Mouse (Mus musculus) forebrain, embryonic 16.5 days (tissue): Measurements from ENCODE around the gene Defb45. TPM values are rescaled to one million over a fixed set of nuclear protein-coding genes. Genes with fewer than 3 reads are reported as not detected.
A peak's percentile ranks its signal among the peaks of the same experiment; 100 is the strongest.

Source experiments
- ATAC-seq: fragments of 200-750 bp; cut with Nextera tagmentation; 2 replicates; pipeline ENCODE4 v1.8.0; 2017; ENCODE audit warnings: mild to moderate bottlenecking, moderate library complexity
- H3K27ac ChIP-seq: fragments of 300-500 bp; sonication (generic); 2 replicates; pipeline ENCODE4 v1.5.1; 2014; ENCODE audit warnings: low read length, control low read depth
- H3K27me3 ChIP-seq: fragments of 300-500 bp; sonication (generic); replicated peaks from 2 replicates; pipeline ENCODE4 v1.6.1; 2014; ENCODE audit warnings: low read length; ENCODE audit not compliant: control insufficient read depth, insufficient read depth
- H3K36me3 ChIP-seq: fragments of 300-500 bp; sonication (generic); 2 replicates; pipeline ENCODE4 v1.6.1; 2014; ENCODE audit not compliant: control insufficient read depth, insufficient read depth
- H3K4me1 ChIP-seq: fragments of 300-500 bp; sonication (generic); replicated peaks from 2 replicates; pipeline ENCODE4 v1.6.1; 2014; ENCODE audit warnings: low read length; ENCODE audit not compliant: control insufficient read depth, insufficient read depth
- H3K4me2 ChIP-seq: fragments of 300-500 bp; sonication (generic); 2 replicates; pipeline ENCODE4 v1.6.1; 2014; ENCODE audit warnings: mild to moderate bottlenecking, low read length, control low read depth
- H3K4me3 ChIP-seq: fragments of 300-500 bp; sonication (generic); replicated peaks from 2 replicates; pipeline ENCODE4 v1.5.1; 2014; ENCODE audit warnings: mild to moderate bottlenecking, low read length, control low read depth
- H3K9ac ChIP-seq: fragments of 300-500 bp; sonication (generic); replicated peaks from 2 replicates; pipeline ENCODE4 v1.6.1; 2014; ENCODE audit warnings: low read depth, low read length, control low read depth
- H3K9me3 ChIP-seq: fragments of 300-500 bp; sonication (generic); 2 replicates; pipeline ENCODE4 v1.6.1; 2016; ENCODE audit warnings: low read length; ENCODE audit not compliant: control insufficient read depth
- WGBS: fragments of 180-500 bp; shearing (Covaris S2); extraction: QIAGEN DNeasy Blood & Tissue Kit; methylation state at CpG from one replicate; pipeline ENCODE4 v1.1.7; 2014; 5-methylcytosine and 5-hydroxymethylcytosine counted together
- polyA plus RNA-seq: library from polyadenylated mRNA; unstranded; fragments of >200 nt; fragmentation: Nextera tagmentation; extraction: Ambion mirVana; gene quantifications from 2 replicates; pipeline ENCODE4 v1.2.1, GENCODE M21; 2015

Gene Defb45
- polyA plus RNA-seq, 1 experiment from 2014 or later = not detected

- 92% methylated on average over 7 of the region's 7 CpGs for WGBS
- H3K27ac ChIP-seq = no peak overlapping the region
- no peaks in the 10 kb centered on the region for H3K9me3 ChIP-seq
Measured at GRCm38 (mm10) chr2:152556655-152557054, 42.5 kb downstream of the Defb45 start.

GRCm38 (mm10) chr2:152553774-152554423 lies 45.3 kb downstream of the Defb45 start:
- no peak for ATAC-seq
- H3K36me3 ChIP-seq = no peaks in the 10 kb centered on the region
- no peak overlapping the region for H3K9ac ChIP-seq
- H3K27me3 ChIP-seq = no peaks in the 10 kb centered on the region
- WGBS = 12% methylated on average over 16 of the region's 16 CpGs
- no peak overlapping the region for H3K27ac ChIP-seq
- H3K4me1 ChIP-seq = peaks cover 3% of the 10 kb centered on the region; the same call in 1 of the 2 replicates
- H3K4me3 ChIP-seq = no peak overlapping the region; the same call in 1 of the 2 replicates
- H3K9me3 ChIP-seq = no peaks in the 10 kb centered on the region
- H3K4me2 ChIP-seq = peak overlapping the region; percentile 50

More at GRCm38 (mm10) chr2:152556655-152557054, 42.5 kb downstream of the Defb45 start:
- ATAC-seq = no peak
- no peaks in the 10 kb centered on the region for H3K36me3 ChIP-seq
- no peaks in the 10 kb centered on the region for H3K27me3 ChIP-seq
- H3K4me2 ChIP-seq = no peak overlapping the region
- H3K9ac ChIP-seq = no peak overlapping the region
- no peak overlapping the region for H3K4me3 ChIP-seq
- H3K4me1 ChIP-seq = peaks cover 3% of the 10 kb centered on the region; the same call in 1 of the 2 replicates

- Histone ChIP-seq H3K4me1 (no peaks in the 10 kb centered on the region), H3K27me3 (no peaks in the 10 kb centered on the region)
- 85% methylated on average over 5 of the region's 5 CpGs for WGBS
Measured at GRCm38 (mm10) chr2:152548124-152548523, 51.1 kb downstream of the Defb45 start.

GRCm38 (mm10) chr2:152544691-152545090 lies 54.5 kb downstream of the Defb45 start:
- no peak overlapping the region for H3K27ac ChIP-seq
- H3K4me2 ChIP-seq = no peak overlapping the region
- ATAC-seq = peak; percentile 90
- 12% methylated on average over 4 of the region's 4 CpGs for WGBS
- no peak overlapping the region for H3K4me3 ChIP-seq
- H3K36me3 ChIP-seq = no peaks in the 10 kb centered on the region
- no peaks in the 10 kb centered on the region for H3K27me3 ChIP-seq
- no peak overlapping the region for H3K9ac ChIP-seq
- H3K4me1 ChIP-seq = no peaks in the 10 kb centered on the region
- H3K9me3 ChIP-seq = no peaks in the 10 kb centered on the region

More at GRCm38 (mm10) chr2:152548124-152548523, 51.1 kb downstream of the Defb45 start:
- Histone ChIP-seq H3K9ac (no peak overlapping the region), H3K27ac (no peak overlapping the region), H3K9me3 (no peaks in the 10 kb centered on the region), H3K36me3 (no peaks in the 10 kb centered on the region), H3K4me3 (no peak overlapping the region), H3K4me2 (no peak overlapping the region)
- ATAC-seq = no peak

- Histone ChIP-seq H3K27me3 (no peaks in the 10 kb centered on the region), H3K9me3 (no peaks in the 10 kb centered on the region), H3K9ac (no peak overlapping the region), H3K4me1 (no peaks in the 10 kb centered on the region), H3K27ac (no peak overlapping the region), H3K36me3 (no peaks in the 10 kb centered on the region), H3K4me2 (no peak overlapping the region), H3K4me3 (no peak overlapping the region)
- WGBS = 82% methylated on average over 4 of the region's 4 CpGs
- ATAC-seq = no peak
Measured at GRCm38 (mm10) chr2:152543478-152543877, 55.7 kb downstream of the Defb45 start.

Other genes starting within 250 kb of the Defb45 start
- gene Nrsn2, start 222.8 kb downstream of the Defb45 start, polyA plus RNA-seq = 10.5 and 22.6 TPM in 2 replicates
- 15.8 and 16.8 TPM in 2 replicates for gene Sox12, start 201.3 kb downstream of the Defb45 start, polyA plus RNA-seq
- 13.3 and 14.1 TPM in 2 replicates for gene Zcchc3, start 184.4 kb downstream of the Defb45 start, polyA plus RNA-seq
- gene 6820408C15Rik, start 183.8 kb downstream of the Defb45 start, polyA plus RNA-seq = 1.4 and 1.9 TPM in 2 replicates
- gene Defb23, start 134.8 kb downstream of the Defb45 start, polyA plus RNA-seq = not detected in 2 replicates
- gene Defb20, start 122.3 kb downstream of the Defb45 start, polyA plus RNA-seq = not detected in 2 replicates
- not detected in 2 replicates for gene Defb22, start 109.3 kb downstream of the Defb45 start, polyA plus RNA-seq
- gene Defb26, start 87.7 kb downstream of the Defb45 start, polyA plus RNA-seq = not detected in 2 replicates
- gene Defb28, start 81.1 kb downstream of the Defb45 start, polyA plus RNA-seq = not detected in 2 replicates
- not detected in 2 replicates for gene Defb29, start 59.3 kb downstream of the Defb45 start, polyA plus RNA-seq
- not detected in 2 replicates for gene Gm17416, start 30.1 kb downstream of the Defb45 start, polyA plus RNA-seq
- gene Defb21, start 26.7 kb downstream of the Defb45 start, polyA plus RNA-seq = not detected in 2 replicates
- gene Defb19, start 19.1 kb downstream of the Defb45 start, polyA plus RNA-seq = not detected in 2 replicates
- not detected in 2 replicates for gene Defb36, start 4.9 kb upstream of the Defb45 start, polyA plus RNA-seq
- gene Defb25, start 23.7 kb upstream of the Defb45 start, polyA plus RNA-seq = not detected in 2 replicates
- 0.32 and 0.67 TPM in 2 replicates for gene Rem1, start 27.6 kb upstream of the Defb45 start, polyA plus RNA-seq
- 173 and 174 TPM in 2 replicates for gene H13, start 70.1 kb upstream of the Defb45 start, polyA plus RNA-seq
- gene Mcts2, start 87.6 kb upstream of the Defb45 start, polyA plus RNA-seq = 29.3 and 32.8 TPM in 2 replicates
- 22.3 and 26.0 TPM in 2 replicates for gene Id1, start 136.9 kb upstream of the Defb45 start, polyA plus RNA-seq
- 4.7 and 6.0 TPM in 2 replicates for gene Cox4i2, start 154.8 kb upstream of the Defb45 start, polyA plus RNA-seq
- 176 and 188 TPM in 2 replicates for gene Bcl2l1, start 232.3 kb upstream of the Defb45 start, polyA plus RNA-seq
- 40.0 and 49.6 TPM in 2 replicates for gene Tpx2, start 248.6 kb upstream of the Defb45 start, polyA plus RNA-seq